Mouse (Mus musculus) erythroid progenitor cell, adult 5-6 weeks (primary cell): Measurements from ENCODE around the gene Ildr2. TPM values are rescaled to one million over a fixed set of nuclear protein-coding genes. Genes with fewer than 3 reads are reported as not detected.

Experiments
- ATAC-seq: replicated peaks from 2 replicates; pipeline ENCODE4 v1.8.0; 2016; ENCODE audit warnings: moderate number of reproducible peaks, mild to moderate bottlenecking, moderate TSS enrichment, inconsistent platforms; ENCODE audit not compliant: poor library complexity, low FRiP score, severe bottlenecking
- total RNA-seq, 2 experiments: library from RNA; stranded (forward) in 1 of 2; stranded (reverse) in 1 of 2; fragments of 150-400 nt in 1 of 2; fragments of 186-747, 209-891 nt in 1 of 2; gene quantifications; 2 replicates each; pipeline versions ENCODE4 v1.2.3 to v1.2.4; 2015 to 2017; ENCODE audit warnings: low replicate concordance in 2 of 2

Ildr2 gene
- total RNA-seq, 2 experiments from 2014 or later = not detected

GRCm38 (mm10) chr1:166326421-166326820 is 72.5 kb downstream of the Ildr2 start:
- no peak for ATAC-seq

- ATAC-seq = no peak
Observed at GRCm38 (mm10) chr1:166330752-166331151, 76.8 kb downstream of the Ildr2 start.

GRCm38 (mm10) chr1:166339110-166339509 is 85.2 kb downstream of the Ildr2 start:
- ATAC-seq = no peak

GRCm38 (mm10) chr1:166342060-166342459 is 88.1 kb downstream of the Ildr2 start:
- ATAC-seq = no peak

- ATAC-seq = no peak
Observed at GRCm38 (mm10) chr1:166342539-166342938, 88.6 kb downstream of the Ildr2 start.

GRCm38 (mm10) chr1:166343586-166343985 is 89.6 kb downstream of the Ildr2 start:
- ATAC-seq = no peak

- no peak for ATAC-seq
Observed at GRCm38 (mm10) chr1:166344300-166345077, 90.5 kb downstream of the Ildr2 start.

GRCm38 (mm10) chr1:166345602-166346001 is 91.7 kb downstream of the Ildr2 start:
- no peak for ATAC-seq

GRCm38 (mm10) chr1:166346906-166347305 is 93.0 kb downstream of the Ildr2 start:
- ATAC-seq = no peak

GRCm38 (mm10) chr1:166349341-166349740 is 95.4 kb downstream of the Ildr2 start:
- ATAC-seq = no peak

- no peak for ATAC-seq
Observed at GRCm38 (mm10) chr1:166349751-166350150, 95.8 kb downstream of the Ildr2 start.

- ATAC-seq = peak; percentile 67
Observed at GRCm38 (mm10) chr1:166360157-166360855, 106.4 kb downstream of the Ildr2 start.

GRCm38 (mm10) chr1:166360896-166361295 is 107.0 kb downstream of the Ildr2 start:
- ATAC-seq = no peak

GRCm38 (mm10) chr1:166361842-166362241 is 107.9 kb downstream of the Ildr2 start:
- no peak for ATAC-seq

- no peak for ATAC-seq
Observed at GRCm38 (mm10) chr1:166362659-166363058, 108.7 kb downstream of the Ildr2 start.

GRCm38 (mm10) chr1:166363122-166363521 is 109.2 kb downstream of the Ildr2 start:
- ATAC-seq = no peak

Other genes with a start within 250 kb of the Ildr2 start
- not detected in 2 replicates for gene Dusp27, start 126.2 kb upstream of the Ildr2 start, total RNA-seq (2015; ENCODE audit: low replicate concordance)
- not detected in 2 replicates for gene Dusp27, start 126.2 kb upstream of the Ildr2 start, total RNA-seq (2017; ENCODE audit: low replicate concordance)
- gene Gpa33, start 123.9 kb upstream of the Ildr2 start, total RNA-seq (2015; ENCODE audit: low replicate concordance) = not detected in 2 replicates
- gene Gpa33, start 123.9 kb upstream of the Ildr2 start, total RNA-seq (2017; ENCODE audit: low replicate concordance) = not detected in 2 replicates
- gene Mael, start 15.4 kb upstream of the Ildr2 start, total RNA-seq (2015; ENCODE audit: low replicate concordance) = not detected in 2 replicates
- not detected in 2 replicates for gene Mael, start 15.4 kb upstream of the Ildr2 start, total RNA-seq (2017; ENCODE audit: low replicate concordance)
- gene Tada1, start 125.0 kb downstream of the Ildr2 start, total RNA-seq (2015; ENCODE audit: low replicate concordance) = 17.6 and 29.2 TPM in 2 replicates
- 6.4 and 19.9 TPM in 2 replicates for gene Tada1, start 125.0 kb downstream of the Ildr2 start, total RNA-seq (2017; ENCODE audit: low replicate concordance)
- gene Pogk, start 155.7 kb downstream of the Ildr2 start, total RNA-seq (2015; ENCODE audit: low replicate concordance) = 1.3 TPM in 1 of 2 replicates, not detected in the other
- gene Pogk, start 155.7 kb downstream of the Ildr2 start, total RNA-seq (2017; ENCODE audit: low replicate concordance) = 1.1 and 1.9 TPM in 2 replicates
- not detected in 2 replicates for gene Gm4846, start 243.4 kb downstream of the Ildr2 start, total RNA-seq (2015; ENCODE audit: low replicate concordance)
- gene Gm4846, start 243.4 kb downstream of the Ildr2 start, total RNA-seq (2017; ENCODE audit: low replicate concordance) = not detected in 2 replicates